Mouse (Mus musculus): Measurements from ENCODE around the gene Kalrn. TPM values are rescaled to one million over a fixed set of nuclear protein-coding genes. Genes with fewer than 3 reads are reported as not detected.

Kalrn gene
- polyA plus RNA-seq, 1 experiment from 2014 or later, result 19.3 TPM

DNA sequence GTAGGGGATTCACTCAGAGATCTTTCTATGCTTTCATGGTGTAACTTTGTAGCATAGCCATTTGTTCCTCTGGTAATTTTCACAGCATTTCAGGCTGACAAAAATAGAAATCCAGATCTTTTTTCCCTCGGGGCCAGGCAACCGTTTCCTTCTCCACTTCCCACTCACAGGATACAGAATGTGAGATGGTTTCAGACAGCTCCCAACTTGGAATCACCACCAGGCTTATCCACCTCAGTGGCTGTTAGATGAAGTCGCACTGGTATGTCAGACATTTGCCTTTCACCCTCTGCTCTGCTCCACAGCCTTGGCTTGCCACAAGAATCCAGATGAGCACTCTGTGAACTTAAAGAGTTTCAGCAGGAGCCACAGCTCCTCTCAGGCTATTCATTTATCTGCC is 48.1 kb downstream of the Kalrn start:
- WGBS, result 45% methylated on average over 3 of the region's 3 CpGs
- H3K9ac ChIP-seq, result no peak overlapping the region
- H3K4me2 ChIP-seq, result no peak overlapping the region
- peaks cover 11% of the 10 kb centered on the region; the same call in 1 of the 2 replicates for H3K4me1 ChIP-seq
- no peak overlapping the region for H3K27ac ChIP-seq
- H3K27me3 ChIP-seq (replicated peaks), result no peaks in the 10 kb centered on the region
- H3K36me3 ChIP-seq, result no peaks in the 10 kb centered on the region
- H3K9me3 ChIP-seq, result no peaks in the 10 kb centered on the region
- no peak for ATAC-seq (ENCODE audit: insufficient read depth, low FRiP score, low read depth)
- no peak overlapping the region for H3K4me3 ChIP-seq (replicated peaks)

DNA sequence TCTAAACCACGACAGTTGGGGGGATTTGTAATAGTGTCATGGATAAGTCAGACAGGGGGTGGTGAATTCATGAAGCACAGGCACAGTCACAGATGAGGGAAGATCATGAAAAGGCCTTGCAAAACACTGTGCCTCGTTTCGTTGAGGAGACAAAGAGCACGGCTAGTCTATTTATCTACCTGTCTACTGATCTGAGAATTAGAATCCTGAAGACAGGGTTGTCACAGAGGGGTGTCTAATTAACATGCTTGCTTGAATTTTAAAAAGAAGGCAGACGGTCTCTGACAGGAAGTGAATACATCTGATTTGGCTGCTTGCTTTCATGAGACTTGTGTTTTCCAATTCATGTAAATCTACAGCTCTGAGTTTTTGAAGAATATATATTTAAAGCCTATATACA is 52.3 kb downstream of the Kalrn start:
- H3K9ac ChIP-seq, result no peak overlapping the region
- no peaks in the 10 kb centered on the region for H3K27me3 ChIP-seq (replicated peaks)
- WGBS, result 75% methylated on average over 5 of the region's 5 CpGs
- no peak overlapping the region for H3K4me3 ChIP-seq (replicated peaks)
- H3K4me1 ChIP-seq, result 0 out of 2 replicates have a peak, but pooled peaks cover 8% of the 10 kb centered on the region
- H3K9me3 ChIP-seq, result no peaks in the 10 kb centered on the region
- H3K27ac ChIP-seq, result no peak overlapping the region
- no peaks in the 10 kb centered on the region for H3K36me3 ChIP-seq
- no peak overlapping the region for H3K4me2 ChIP-seq
- no peak for ATAC-seq (ENCODE audit: insufficient read depth, low FRiP score, low read depth)

DNA sequence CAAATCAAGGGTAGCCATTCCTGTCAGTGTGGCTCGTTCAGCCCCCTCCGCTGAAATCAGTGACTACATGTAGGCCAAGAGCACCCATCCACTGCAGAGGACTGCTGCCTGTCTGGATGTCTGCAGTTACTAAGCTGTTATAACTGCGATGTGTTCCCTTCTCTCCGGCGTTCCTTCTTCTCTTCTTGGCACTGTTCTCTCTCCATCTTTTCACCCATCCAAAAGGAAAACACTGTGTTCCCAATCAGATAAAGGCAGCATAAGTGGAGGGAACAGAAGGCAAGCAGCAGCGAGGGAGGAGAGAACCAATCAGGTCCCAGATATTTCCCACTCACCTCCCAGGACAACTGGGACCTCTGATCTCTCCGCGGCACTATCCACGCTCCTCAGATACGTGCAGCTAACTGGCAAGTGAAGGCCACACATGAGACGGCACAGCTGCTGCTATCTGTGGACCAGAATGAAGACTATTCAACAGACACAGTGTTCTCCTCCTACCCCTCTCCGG is 56.4 kb downstream of the Kalrn start:
- H3K9me3 ChIP-seq, result no peaks in the 10 kb centered on the region
- H3K9ac ChIP-seq, result no peak overlapping the region
- H3K4me2 ChIP-seq, result no peak overlapping the region
- no peak for ATAC-seq (ENCODE audit: insufficient read depth, low FRiP score, low read depth)
- no peaks in the 10 kb centered on the region for H3K27me3 ChIP-seq (replicated peaks)
- no peak overlapping the region for H3K4me3 ChIP-seq (replicated peaks)
- no peaks in the 10 kb centered on the region for H3K36me3 ChIP-seq
- WGBS, result 74% methylated on average over 12 of the region's 12 CpGs
- 0 out of 2 replicates have a peak overlapping the region, but pooled peaks have one; percentile 21 for H3K27ac ChIP-seq
- H3K4me1 ChIP-seq, result peaks cover 13% of the 10 kb centered on the region; the same call in 1 of the 2 replicates

DNA sequence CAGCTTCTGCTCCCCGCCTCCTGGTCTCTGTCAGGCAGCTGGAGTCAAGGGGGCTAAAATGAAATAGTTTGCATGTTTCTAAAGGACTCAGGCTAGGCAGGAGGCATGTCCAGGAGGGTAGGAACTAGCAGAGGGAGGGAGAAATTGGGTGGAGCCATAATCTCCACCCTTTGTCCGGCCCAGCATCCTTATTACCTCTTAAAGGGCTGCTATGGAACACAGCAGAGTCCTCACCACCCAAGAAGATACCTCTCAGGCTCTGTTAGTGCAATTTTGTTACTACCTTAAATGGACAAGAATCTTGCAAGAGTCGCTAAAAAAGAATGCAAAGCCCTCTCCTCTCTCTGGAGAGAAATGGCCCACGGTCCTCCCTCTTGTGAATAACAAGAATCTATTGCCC is 57.8 kb downstream of the Kalrn start:
- H3K9ac ChIP-seq, result no peak overlapping the region
- 56% methylated on average over 4 of the region's 4 CpGs for WGBS
- no peaks in the 10 kb centered on the region for H3K36me3 ChIP-seq
- 0 out of 2 replicates have a peak overlapping the region, but pooled peaks have one; percentile 4 for H3K27ac ChIP-seq
- no peak overlapping the region for H3K4me2 ChIP-seq
- H3K9me3 ChIP-seq, result no peaks in the 10 kb centered on the region
- H3K4me1 ChIP-seq, result peaks cover 13% of the 10 kb centered on the region; the same call in 1 of the 2 replicates
- no peaks in the 10 kb centered on the region for H3K27me3 ChIP-seq (replicated peaks)
- ATAC-seq (ENCODE audit: insufficient read depth, low FRiP score, low read depth), result no peak
- H3K4me3 ChIP-seq (replicated peaks), result no peak overlapping the region

DNA sequence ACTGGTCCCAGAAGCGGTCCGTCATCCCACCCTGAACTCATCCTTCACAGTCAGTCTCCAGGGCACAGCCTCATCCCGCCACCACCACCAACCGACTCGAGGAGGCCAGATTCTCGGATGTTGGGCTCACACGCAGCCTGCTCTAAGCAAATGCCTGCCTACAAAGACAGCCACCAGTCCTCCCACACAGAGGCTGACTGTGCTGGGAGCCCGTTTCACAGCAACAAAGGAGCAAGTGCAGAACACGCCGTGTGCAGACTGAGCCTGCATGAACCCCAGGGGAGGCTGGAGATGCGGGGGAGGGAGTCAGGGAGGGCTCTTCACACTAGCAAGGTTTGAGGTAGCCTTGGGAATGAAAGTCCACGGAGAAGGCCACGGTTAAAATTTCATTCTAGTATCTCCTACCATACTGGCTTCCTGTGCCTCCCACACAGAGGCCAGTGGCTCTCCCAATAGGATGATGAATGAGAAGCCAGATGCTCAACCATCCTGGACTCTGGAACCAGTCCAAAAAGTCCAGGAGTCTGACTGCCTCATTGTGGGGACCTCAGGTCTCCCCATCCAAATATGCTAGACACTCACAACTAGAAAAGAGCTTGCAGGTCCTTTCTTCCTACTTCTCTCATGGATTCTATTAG is 59.3 kb downstream of the Kalrn start:
- Histone ChIP-seq H3K36me3 (no peaks in the 10 kb centered on the region), H3K27ac (no peak overlapping the region), H3K4me1 (peaks cover 13% of the 10 kb centered on the region; the same call in 1 of the 2 replicates), H3K9me3 (no peaks in the 10 kb centered on the region), H3K27me3 (replicated peaks) (no peaks in the 10 kb centered on the region), H3K4me3 (replicated peaks) (no peak overlapping the region), H3K9ac (no peak overlapping the region), H3K4me2 (no peak overlapping the region)
- no peak for ATAC-seq (ENCODE audit: insufficient read depth, low FRiP score, low read depth)
- WGBS, result 56% methylated on average over 13 of the region's 13 CpGs

DNA sequence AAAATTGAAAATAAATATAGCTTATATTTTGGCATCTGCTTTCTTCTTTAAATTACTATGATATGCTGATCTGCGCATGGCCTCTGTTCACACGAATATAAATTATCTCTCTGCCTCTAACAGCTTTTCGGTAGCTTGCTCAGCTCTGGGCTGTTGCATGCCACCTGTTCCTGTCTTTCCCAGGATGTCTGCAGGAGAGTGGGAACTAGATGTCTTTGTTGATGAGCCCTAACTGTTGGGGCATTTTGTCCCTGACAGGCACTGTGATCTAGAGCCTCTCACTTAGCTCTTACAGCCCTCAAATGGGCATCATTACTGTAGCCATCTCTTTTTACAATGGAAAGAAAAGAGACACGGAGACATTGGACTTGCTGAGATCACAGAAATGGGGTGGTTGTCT is 61.0 kb downstream of the Kalrn start:
- H3K4me1 ChIP-seq, result peaks cover 6% of the 10 kb centered on the region; the same call in 1 of the 2 replicates
- no peak for ATAC-seq (ENCODE audit: insufficient read depth, low FRiP score, low read depth)
- H3K36me3 ChIP-seq, result no peaks in the 10 kb centered on the region
- 78% methylated on average over 4 of the region's 4 CpGs for WGBS
- no peaks in the 10 kb centered on the region for H3K9me3 ChIP-seq
- no peak overlapping the region for H3K4me2 ChIP-seq
- no peak overlapping the region for H3K4me3 ChIP-seq (replicated peaks)
- H3K27me3 ChIP-seq (replicated peaks), result no peaks in the 10 kb centered on the region
- H3K9ac ChIP-seq, result no peak overlapping the region
- H3K27ac ChIP-seq, result no peak overlapping the region

DNA sequence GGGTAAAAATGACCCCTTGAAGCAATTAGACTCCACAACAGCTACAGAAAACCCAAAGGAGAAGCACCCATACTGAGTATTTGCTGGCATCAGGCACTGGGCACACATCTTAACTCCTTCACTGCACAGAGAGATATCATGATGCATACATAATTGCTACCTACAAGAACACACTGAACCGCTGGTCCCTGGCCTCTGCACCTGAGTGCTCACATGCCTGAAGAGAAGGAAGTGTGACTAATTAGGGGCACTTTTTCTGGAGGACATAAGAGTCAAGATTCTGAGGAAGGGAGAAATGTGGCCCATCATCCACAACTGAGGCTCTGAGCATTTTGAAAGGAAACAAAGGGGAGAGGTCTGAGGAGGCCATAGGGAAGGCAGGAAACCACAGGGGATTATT is 65.2 kb downstream of the Kalrn start:
- Histone ChIP-seq H3K4me3 (replicated peaks) (no peak overlapping the region), H3K27ac (no peak overlapping the region), H3K4me1 (no peaks in the 10 kb centered on the region), H3K4me2 (no peak overlapping the region), H3K27me3 (replicated peaks) (no peaks in the 10 kb centered on the region), H3K9me3 (no peaks in the 10 kb centered on the region), H3K9ac (no peak overlapping the region), H3K36me3 (no peaks in the 10 kb centered on the region)
- 80% methylated on average over 1 of the region's 1 CpGs for WGBS
- ATAC-seq (ENCODE audit: insufficient read depth, low FRiP score, low read depth), result no peak

DNA sequence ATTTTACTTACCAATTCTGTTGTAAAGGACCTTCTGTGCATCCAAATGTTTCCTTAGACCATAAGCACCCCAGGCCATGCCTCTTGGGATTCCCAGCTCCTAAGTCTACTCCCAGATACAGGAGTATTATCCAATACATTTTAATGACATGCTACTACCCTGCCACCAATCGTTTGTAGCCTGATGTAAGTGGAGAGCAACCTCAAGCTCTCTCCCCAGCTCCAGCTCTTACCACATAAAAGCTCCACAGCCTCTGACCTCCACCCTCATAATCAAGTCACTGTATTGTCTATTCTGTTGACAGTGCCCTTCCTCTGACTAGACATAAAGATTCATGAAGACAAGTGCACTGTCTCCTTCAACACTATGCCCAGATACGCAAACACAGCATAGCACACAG is 67.3 kb downstream of the Kalrn start:
- Histone ChIP-seq H3K36me3 (no peaks in the 10 kb centered on the region), H3K4me1 (no peaks in the 10 kb centered on the region), H3K4me2 (no peak overlapping the region), H3K4me3 (replicated peaks) (no peak overlapping the region), H3K9ac (no peak overlapping the region), H3K27me3 (replicated peaks) (no peaks in the 10 kb centered on the region), H3K27ac (no peak overlapping the region), H3K9me3 (no peaks in the 10 kb centered on the region)
- no peak for ATAC-seq (ENCODE audit: insufficient read depth, low FRiP score, low read depth)
- WGBS, result 80% methylated on average over 2 of the region's 2 CpGs

DNA sequence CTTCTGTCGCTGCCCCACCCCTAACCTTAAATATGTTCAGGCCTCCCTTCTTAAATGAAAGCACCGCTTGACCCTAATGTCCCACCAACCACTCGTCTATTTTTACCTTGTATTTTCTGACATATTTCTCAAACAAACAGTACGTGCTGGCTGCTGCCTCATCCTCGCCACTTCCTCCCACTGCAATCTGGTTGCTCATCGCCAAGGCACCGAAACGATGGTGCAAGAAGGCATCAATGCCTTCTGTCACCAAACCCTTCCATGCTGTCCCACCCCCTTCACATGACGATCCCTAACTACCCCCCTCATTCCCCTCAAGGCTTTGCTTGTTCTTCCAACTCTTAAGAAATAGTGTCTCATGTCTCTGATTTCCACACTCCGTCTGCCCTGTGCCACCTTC is 69.1 kb downstream of the Kalrn start:
- Histone ChIP-seq H3K36me3 (no peaks in the 10 kb centered on the region), H3K4me3 (replicated peaks) (no peak overlapping the region), H3K9me3 (no peaks in the 10 kb centered on the region), H3K4me2 (no peak overlapping the region), H3K9ac (no peak overlapping the region), H3K27me3 (replicated peaks) (no peaks in the 10 kb centered on the region), H3K27ac (no peak overlapping the region), H3K4me1 (no peaks in the 10 kb centered on the region)
- no peak for ATAC-seq (ENCODE audit: insufficient read depth, low FRiP score, low read depth)
- WGBS, result 81% methylated on average over 10 of the region's 10 CpGs

DNA sequence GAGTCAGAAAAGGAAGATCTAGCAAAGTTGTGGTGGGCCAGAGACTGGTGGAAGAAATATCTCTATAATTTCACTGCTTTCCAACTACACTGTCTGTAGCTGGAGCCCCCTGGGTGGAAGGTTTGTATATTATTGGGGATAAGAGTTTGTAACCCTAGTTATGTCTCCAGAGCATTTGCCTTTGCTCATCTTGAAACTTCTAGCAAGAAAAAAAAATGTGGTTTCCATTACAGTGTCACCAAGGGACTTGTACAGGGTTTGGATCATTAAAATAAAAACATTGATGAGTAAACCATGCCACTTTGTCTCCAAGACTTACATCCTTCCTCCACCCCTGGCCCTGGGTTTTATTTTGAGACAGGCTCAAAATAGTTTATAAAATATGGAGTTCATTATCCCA is 71.2 kb downstream of the Kalrn start:
- H3K4me3 ChIP-seq (replicated peaks), result no peak overlapping the region
- ATAC-seq (ENCODE audit: insufficient read depth, low FRiP score, low read depth), result no peak
- H3K9ac ChIP-seq, result no peak overlapping the region
- no peaks in the 10 kb centered on the region for H3K9me3 ChIP-seq
- no peaks in the 10 kb centered on the region for H3K36me3 ChIP-seq
- H3K27ac ChIP-seq, result no peak overlapping the region
- H3K4me1 ChIP-seq, result no peaks in the 10 kb centered on the region
- no peak overlapping the region for H3K4me2 ChIP-seq
- no peaks in the 10 kb centered on the region for H3K27me3 ChIP-seq (replicated peaks)

DNA sequence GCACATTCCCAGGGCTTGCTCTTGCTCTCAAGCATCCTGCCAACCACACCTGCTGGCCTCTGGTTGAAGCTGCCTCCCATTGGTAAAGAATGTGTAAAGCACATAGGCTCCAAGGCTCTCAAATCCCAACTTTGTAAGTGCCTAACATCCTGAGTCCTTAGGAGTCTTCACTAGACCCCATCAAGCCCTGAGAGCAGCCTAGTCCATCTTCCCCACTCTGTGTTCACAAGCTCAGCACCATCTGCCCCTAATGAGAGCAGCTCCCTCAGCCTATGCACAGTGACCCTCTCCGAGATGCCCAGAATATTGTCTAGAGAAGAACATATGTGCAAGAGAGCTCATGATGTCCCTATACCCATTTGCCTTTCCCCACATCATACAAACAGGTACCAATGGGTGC is 78.6 kb downstream of the Kalrn start:
- no peaks in the 10 kb centered on the region for H3K9me3 ChIP-seq
- 93% methylated on average over 1 of the region's 1 CpGs for WGBS

DNA sequence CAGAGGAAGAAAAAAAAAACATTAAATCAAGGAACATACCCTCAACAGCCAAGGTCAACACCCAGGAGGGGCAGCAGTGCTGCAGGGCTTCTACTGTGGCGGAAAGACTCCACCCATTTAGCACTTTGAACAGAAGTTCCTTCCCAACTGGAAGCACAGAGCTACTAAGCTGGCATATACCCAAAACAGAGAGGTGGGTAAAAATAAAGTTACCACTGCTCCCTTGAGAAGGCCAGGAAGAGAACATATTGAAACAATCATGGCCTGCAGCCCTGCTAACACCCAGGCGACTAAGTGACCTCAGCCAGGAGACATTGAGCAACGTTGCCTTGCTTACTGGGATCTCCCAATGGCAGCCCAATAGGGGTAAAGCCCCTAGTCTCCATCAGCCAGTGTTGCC is 79.4 kb downstream of the Kalrn start:
- Histone ChIP-seq H3K27ac (peak overlapping the region; percentile 9; the same call in 1 of the 2 replicates), H3K4me3 (replicated peaks) (no peak overlapping the region), H3K36me3 (no peaks in the 10 kb centered on the region), H3K4me1 (peaks cover 15% of the 10 kb centered on the region; the same call in 1 of the 2 replicates), H3K27me3 (replicated peaks) (no peaks in the 10 kb centered on the region), H3K9ac (no peak overlapping the region), H3K9me3 (no peaks in the 10 kb centered on the region), H3K4me2 (no peak overlapping the region)
- 50% methylated on average over 3 of the region's 3 CpGs for WGBS
- ATAC-seq (ENCODE audit: insufficient read depth, low FRiP score, low read depth), result peak; percentile 14; the same call in 1 of the 2 replicates

More for the DNA sequence above, 78.6 kb downstream of the Kalrn start:
- Histone ChIP-seq H3K4me3 (replicated peaks) (no peak overlapping the region), H3K4me2 (no peak overlapping the region), H3K4me1 (peaks cover 15% of the 10 kb centered on the region; the same call in 1 of the 2 replicates), H3K9ac (no peak overlapping the region), H3K36me3 (no peaks in the 10 kb centered on the region), H3K27ac (no peak overlapping the region), H3K27me3 (replicated peaks) (no peaks in the 10 kb centered on the region)
- no peak for ATAC-seq (ENCODE audit: insufficient read depth, low FRiP score, low read depth)

Measured in stomach, embryonic 15.5 days (tissue).